Comparison of ENCODE assay signal across 17 mouse cellular contexts in genomic region chr6:100644631-100645030, GRCm38 (mm10). TPM values are rescaled to one million over a fixed set of nuclear protein-coding genes. Genes with fewer than 3 reads are reported as not detected.
A peak's percentile ranks its signal among the peaks of the same experiment; 100 is the strongest.
DNase-seq lines count a peak whose midpoint lies in the region.
"Had no signal": no experiment of that assay in that cellular context is flagged by ENCODE, and none has a peak within 500 bp of the region (broad histone marks: within the 10 kb centered on the region; RNA-seq: fewer than 3 reads in every experiment).

No protein-coding gene starts in this region.

- no peak overlapping the region for H3K4me3 ChIP-seq in heart, embryonic 10.5 days
- H3K4me3 ChIP-seq: forebrain, embryonic 12.5 days; heart, embryonic 15.5 days; kidney, embryonic 15.5 days; stomach, embryonic 15.5 days had no signal

- no peak overlapping the region for H3K27ac ChIP-seq in heart, embryonic 10.5 days
- H3K27ac ChIP-seq: forebrain, embryonic 12.5 days; hindbrain, embryonic 14.5 days; kidney, embryonic 15.5 days; liver, embryonic 14.5 days; stomach, embryonic 15.5 days had no signal

- peaks cover 4% of the 10 kb centered on the region; the same call in 1 of the 2 replicates for H3K4me1 ChIP-seq in heart, embryonic 10.5 days

- 0 out of 2 replicates have a peak, but pooled peaks cover 2% of the 10 kb centered on the region for H3K36me3 ChIP-seq in heart, embryonic 10.5 days
- H3K36me3 ChIP-seq: forebrain, embryonic 12.5 days; heart, embryonic 15.5 days; stomach, embryonic 15.5 days had no signal

- no peaks in the 10 kb centered on the region for H3K27me3 ChIP-seq in heart, embryonic 10.5 days (ENCODE audit: insufficient read depth, poor library complexity, severe bottlenecking)
- H3K27me3 ChIP-seq: forebrain, embryonic 12.5 days; heart, embryonic 15.5 days; kidney, embryonic 15.5 days; stomach, embryonic 15.5 days had no signal

- no peaks in the 10 kb centered on the region for H3K9me3 ChIP-seq in heart, embryonic 10.5 days
- H3K9me3 ChIP-seq: forebrain, embryonic 12.5 days; heart, embryonic 15.5 days; kidney, embryonic 15.5 days; stomach, embryonic 15.5 days had no signal

- 91% methylated on average over 15 of the region's 15 CpGs for WGBS in heart, embryonic 10.5 days

- peak; percentile 14 to 23 for DNase-seq in cerebellum, postnatal 25 days
- DNase-seq in cerebellum, postnatal 36 days, result no peak
- peak; percentile 33 for DNase-seq in heart, postnatal 4 days
- no peak for DNase-seq in heart, embryonic 10.5 days (ENCODE audit: low spot score)
- DNase-seq in lung, postnatal 10 days, result peak; percentile 45
- DNase-seq in lung, postnatal 14 days, result no peak
- peak; percentile 7 for DNase-seq in skeletal muscle tissue, adult 2 months (ENCODE audit: low read depth, low spot score)
- DNase-seq: cerebellum, adult 2 months; heart, adult 11 months; thymus, adult 2 months had no signal

RNA-seq across cellular contexts. Expression of gene Shq1, which starts 26.3 kb away (rescaled TPM):
- 1 to 10 TPM; 5.3 to 5.4 TPM for total RNA-seq in heart, postnatal 4 days (2021)
- polyA plus RNA-seq in heart, embryonic 10.5 days (2016; fragmentation: Nextera tagmentation; extraction: Ambion mirVana), result 15.4 and 17.8 TPM in 2 replicates

RNA-seq across cellular contexts. Expression of gene Gxylt2, which starts 59.9 kb away (rescaled TPM):
- 1 to 10 TPM; 9.2 to 9.6 TPM for total RNA-seq in heart, postnatal 4 days (2021)
- 0.74 and 1.3 TPM in 2 replicates for polyA plus RNA-seq in heart, embryonic 10.5 days (2016; fragmentation: Nextera tagmentation; extraction: Ambion mirVana)
- total RNA-seq: megakaryocyte progenitor cell, adult 5-6 weeks had no signal

Comparison
In these comparisons a context has a peak if more than half of its experiments do, and no peak if none do; other contexts are left out.
1. DNase-seq: peak in cerebellum, postnatal 25 days (2 of 2), heart, postnatal 4 days (single experiment), lung, postnatal 10 days (single experiment) and skeletal muscle tissue, adult 2 months (single experiment); none in cerebellum, postnatal 36 days (0 of 2), heart, embryonic 10.5 days (single experiment) and lung, postnatal 14 days (single experiment).